Mouse (Mus musculus) lung, embryonic 15.5 days (tissue): Measurements from ENCODE around the gene 1700016K19Rik. TPM values are rescaled to one million over a fixed set of nuclear protein-coding genes. Genes with fewer than 3 reads are reported as not detected.
A peak's percentile ranks its signal among the peaks of the same experiment; 100 is the strongest.

Experiments used
- ATAC-seq: fragments of 200-750 bp; cut with Nextera tagmentation; 2 replicates; pipeline ENCODE4 v1.8.0; 2017; ENCODE audit warnings: moderate number of reproducible peaks, borderline replicate concordance; ENCODE audit not compliant: low FRiP score, low TSS enrichment; ENCODE audit errors: extremely low read depth
- H3K27ac ChIP-seq: fragments of 300-500 bp; sonication (generic); 2 replicates; pipeline ENCODE4 v1.5.1; 2015; ENCODE audit warnings: moderate library complexity, mild to moderate bottlenecking, inconsistent platforms
- H3K27me3 ChIP-seq: fragments of 300-500 bp; sonication (generic); 2 replicates; pipeline ENCODE4 v1.6.1; 2015; ENCODE audit warnings: inconsistent platforms
- H3K36me3 ChIP-seq: fragments of 300-500 bp; sonication (generic); 2 replicates; pipeline ENCODE4 v1.6.1; 2015; ENCODE audit warnings: inconsistent platforms
- H3K4me1 ChIP-seq: fragments of 300-500 bp; sonication (generic); 2 replicates; pipeline ENCODE4 v1.6.1; 2015; ENCODE audit warnings: inconsistent platforms
- H3K4me2 ChIP-seq: fragments of 300-500 bp; sonication (generic); 2 replicates; pipeline ENCODE4 v1.6.1; 2015; ENCODE audit warnings: inconsistent platforms, mild to moderate bottlenecking, moderate library complexity
- H3K4me3 ChIP-seq: fragments of 300-500 bp; sonication (generic); 2 replicates; pipeline ENCODE4 v1.5.1; 2015; ENCODE audit warnings: mild to moderate bottlenecking, inconsistent platforms
- H3K9ac ChIP-seq: fragments of 300-500 bp; sonication (generic); 2 replicates; pipeline ENCODE4 v1.6.1; 2015; ENCODE audit warnings: inconsistent platforms
- H3K9me3 ChIP-seq: fragments of 300-500 bp; sonication (generic); 2 replicates; pipeline ENCODE4 v1.6.1; 2016; ENCODE audit warnings: inconsistent platforms
- WGBS: fragments of 180-500 bp; shearing (Covaris S2); methylation state at CpG from one replicate; pipeline ENCODE4 v1.1.7; 2015; 5-methylcytosine and 5-hydroxymethylcytosine counted together
- polyA plus RNA-seq: library from polyadenylated mRNA; unstranded; fragments of >200 nt; fragmentation: Nextera tagmentation; extraction: Ambion mirVana; gene quantifications from 2 replicates; pipeline ENCODE4 v1.2.1, GENCODE M21; 2015

Gene 1700016K19Rik
- polyA plus RNA-seq = 5.7 and 5.9 TPM in 2 replicates

GRCm38 (mm10) chr11:75999440-76000155, at the start of gene 1700016K19Rik:
TSS of gene 1700016K19Rik (plus strand) at chr11:75999912.
- Histone ChIP-seq H3K36me3 (no peaks in the 10 kb centered on the region), H3K27ac (no peak within 1 kb of the TSS), H3K9ac (peak within 1 kb of the TSS; percentile 50), H3K4me1 (0 out of 2 replicates have a peak, but pooled peaks cover 8% of the 10 kb centered on the region), H3K27me3 (0 out of 2 replicates have a peak, but pooled peaks cover 4% of the 10 kb centered on the region), H3K4me3 (peak within 1 kb of the TSS; percentile 66), H3K9me3 (no peaks in the 10 kb centered on the region), H3K4me2 (peak within 1 kb of the TSS; percentile 89)
- ATAC-seq = peak; percentile 73; the same call in 1 of the 2 replicates
- WGBS = 12% methylated on average over 34 of the region's 36 CpGs

- H3K4me3 ChIP-seq = no peak overlapping the region
- H3K27me3 ChIP-seq = no peaks in the 10 kb centered on the region
- no peaks in the 10 kb centered on the region for H3K4me1 ChIP-seq
- 59% methylated on average over 3 of the region's 3 CpGs for WGBS
- H3K9me3 ChIP-seq = no peaks in the 10 kb centered on the region
- no peaks in the 10 kb centered on the region for H3K36me3 ChIP-seq
- H3K9ac ChIP-seq = no peak overlapping the region
- no peak overlapping the region for H3K27ac ChIP-seq
- ATAC-seq = no peak
- no peak overlapping the region for H3K4me2 ChIP-seq
Measured at GRCm38 (mm10) chr11:75950459-75950858, 49.3 kb upstream of the 1700016K19Rik start.

GRCm38 (mm10) chr11:75951895-75952294, 47.8 kb upstream of the 1700016K19Rik start:
- H3K36me3 ChIP-seq = no peaks in the 10 kb centered on the region
- H3K27me3 ChIP-seq = no peaks in the 10 kb centered on the region
- H3K4me3 ChIP-seq = no peak overlapping the region
- ATAC-seq = no peak
- WGBS = 69% methylated on average over 5 of the region's 5 CpGs
- no peak overlapping the region for H3K27ac ChIP-seq
- H3K4me2 ChIP-seq = no peak overlapping the region
- no peaks in the 10 kb centered on the region for H3K4me1 ChIP-seq
- no peak overlapping the region for H3K9ac ChIP-seq
- no peaks in the 10 kb centered on the region for H3K9me3 ChIP-seq

- Histone ChIP-seq H3K27ac (no peak overlapping the region), H3K27me3 (no peaks in the 10 kb centered on the region), H3K9ac (no peak overlapping the region), H3K9me3 (no peaks in the 10 kb centered on the region), H3K36me3 (no peaks in the 10 kb centered on the region), H3K4me3 (no peak overlapping the region), H3K4me1 (no peaks in the 10 kb centered on the region), H3K4me2 (no peak overlapping the region)
- WGBS = 89% methylated on average over 9 of the region's 9 CpGs
- no peak for ATAC-seq
Measured at GRCm38 (mm10) chr11:75954896-75955295, 44.8 kb upstream of the 1700016K19Rik start.

- H3K9me3 ChIP-seq = no peaks in the 10 kb centered on the region
- no peak overlapping the region for H3K9ac ChIP-seq
- no peaks in the 10 kb centered on the region for H3K4me1 ChIP-seq
- no peak for ATAC-seq
- no peaks in the 10 kb centered on the region for H3K36me3 ChIP-seq
- H3K4me3 ChIP-seq = no peak overlapping the region
- no peak overlapping the region for H3K4me2 ChIP-seq
- no peaks in the 10 kb centered on the region for H3K27me3 ChIP-seq
- no peak overlapping the region for H3K27ac ChIP-seq
- whole genome bisulfite sequencing = 64% methylated on average over 8 of the region's 8 CpGs
Measured at GRCm38 (mm10) chr11:75956651-75957050, 43.1 kb upstream of the 1700016K19Rik start.

GRCm38 (mm10) chr11:75957124-75957832, 42.4 kb upstream of the 1700016K19Rik start:
- Histone ChIP-seq H3K4me2 (no peak overlapping the region), H3K36me3 (no peaks in the 10 kb centered on the region), H3K9ac (no peak overlapping the region), H3K27ac (no peak overlapping the region), H3K27me3 (no peaks in the 10 kb centered on the region), H3K9me3 (no peaks in the 10 kb centered on the region), H3K4me3 (no peak overlapping the region), H3K4me1 (no peaks in the 10 kb centered on the region)
- 81% methylated on average over 17 of the region's 17 CpGs for WGBS
- ATAC-seq = no peak

GRCm38 (mm10) chr11:75961782-75962181, 37.9 kb upstream of the 1700016K19Rik start:
- H3K4me1 ChIP-seq = peaks cover 16% of the 10 kb centered on the region
- no peaks in the 10 kb centered on the region for H3K9me3 ChIP-seq
- H3K9ac ChIP-seq = no peak overlapping the region
- H3K36me3 ChIP-seq = no peaks in the 10 kb centered on the region
- WGBS = 77% methylated on average over 7 of the region's 7 CpGs
- no peak overlapping the region for H3K4me3 ChIP-seq
- ATAC-seq = no peak
- H3K27me3 ChIP-seq = peaks cover 9% of the 10 kb centered on the region
- H3K27ac ChIP-seq = no peak overlapping the region
- H3K4me2 ChIP-seq = no peak overlapping the region

- ATAC-seq = no peak
- H3K27me3 ChIP-seq = peaks cover 22% of the 10 kb centered on the region
- no peaks in the 10 kb centered on the region for H3K36me3 ChIP-seq
- H3K9ac ChIP-seq = no peak overlapping the region
- peaks cover 23% of the 10 kb centered on the region for H3K4me1 ChIP-seq
- no peak overlapping the region for H3K27ac ChIP-seq
- H3K9me3 ChIP-seq = no peaks in the 10 kb centered on the region
- no peak overlapping the region for H3K4me2 ChIP-seq
- 28% methylated on average over 11 of the region's 11 CpGs for WGBS
- no peak overlapping the region for H3K4me3 ChIP-seq
Measured at GRCm38 (mm10) chr11:75963730-75964475, 35.8 kb upstream of the 1700016K19Rik start.

GRCm38 (mm10) chr11:75964476-75964730, 35.3 kb upstream of the 1700016K19Rik start:
- no peaks in the 10 kb centered on the region for H3K36me3 ChIP-seq
- no peaks in the 10 kb centered on the region for H3K9me3 ChIP-seq
- no peak overlapping the region for H3K27ac ChIP-seq
- no peak for ATAC-seq
- peaks cover 22% of the 10 kb centered on the region for H3K27me3 ChIP-seq
- 44% methylated on average over 4 of the region's 4 CpGs for WGBS
- no peak overlapping the region for H3K9ac ChIP-seq
- no peak overlapping the region for H3K4me2 ChIP-seq
- peaks cover 23% of the 10 kb centered on the region for H3K4me1 ChIP-seq
- no peak overlapping the region for H3K4me3 ChIP-seq

- H3K27ac ChIP-seq = peak overlapping the region; percentile 89
- H3K4me2 ChIP-seq = peak overlapping the region; percentile 92
- H3K4me1 ChIP-seq = peaks cover 23% of the 10 kb centered on the region
- H3K4me3 ChIP-seq = peak overlapping the region; percentile 66
- WGBS = 15% methylated on average over 28 of the region's 28 CpGs
- H3K9me3 ChIP-seq = no peaks in the 10 kb centered on the region
- peaks cover 22% of the 10 kb centered on the region for H3K27me3 ChIP-seq
- peak overlapping the region; percentile 65 for H3K9ac ChIP-seq
- H3K36me3 ChIP-seq = no peaks in the 10 kb centered on the region
- ATAC-seq = no peak
Measured at GRCm38 (mm10) chr11:75965674-75966400, 33.9 kb upstream of the 1700016K19Rik start.
